Mouse (Mus musculus): ENCODE measurements at regions not wholly inside any gene's neighbourhood (a gene's known extent, or its start where the extent isn't known, plus 50 kb on each side); places are given as distances from the start of the nearest gene placed in this dataset.

DNA sequence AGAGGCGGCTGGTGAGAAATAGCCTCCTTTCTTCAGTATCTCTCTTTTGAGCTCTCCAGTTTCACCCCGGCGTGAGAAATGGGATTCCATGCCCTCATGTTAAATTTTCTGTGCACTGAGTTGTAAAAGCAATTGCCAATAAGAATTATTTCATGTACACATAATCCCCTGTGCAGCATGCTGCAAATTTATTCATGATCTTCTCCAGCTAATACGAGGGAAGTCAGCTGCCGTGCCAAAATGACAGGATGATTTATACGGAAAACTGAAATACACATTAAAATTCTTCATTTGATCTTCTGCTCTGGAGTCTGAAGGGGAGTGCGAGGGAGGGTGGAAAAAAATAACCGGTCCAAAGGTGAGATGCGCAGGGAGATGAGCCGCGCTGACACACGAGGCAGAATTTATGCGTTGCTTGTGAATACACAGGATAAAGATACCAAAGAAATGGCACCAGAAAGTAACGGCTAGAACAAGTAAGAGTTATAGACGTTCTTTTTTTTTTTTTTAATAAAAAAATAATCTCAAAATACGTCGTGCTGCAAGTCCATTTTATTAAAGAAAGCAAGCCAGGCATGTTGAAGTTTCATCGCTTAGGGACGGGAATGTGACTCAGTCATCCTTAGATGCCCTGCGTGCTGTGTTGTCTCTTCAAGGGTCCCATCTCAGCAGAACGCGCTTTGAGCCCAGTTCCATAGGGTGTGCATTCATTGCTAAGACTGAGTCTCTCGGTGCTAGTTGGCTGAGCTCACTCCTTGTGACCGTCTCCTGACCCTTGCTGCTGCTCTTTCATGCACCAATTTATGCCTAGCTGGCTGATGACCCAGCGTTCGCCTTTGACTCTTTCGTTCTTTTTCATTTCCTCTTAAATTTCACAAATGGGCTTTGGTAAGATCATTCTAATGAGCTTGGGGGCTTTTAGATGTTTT is 427.8 kb upstream of the Arglu1 start:
- no peaks in the 10 kb centered on the region for H3K4me1 ChIP-seq (ENCODE audit: control insufficient read depth, insufficient read depth, low read length)
- no peaks in the 10 kb centered on the region for H3K36me3 ChIP-seq (ENCODE audit: control insufficient read depth, insufficient read depth, low read length)
- H3K4me2 ChIP-seq (ENCODE audit: low read depth, low read length) = no peak overlapping the region
- WGBS = 70% methylated on average over 27 of the region's 27 CpGs
- no peak overlapping the region for H3K9ac ChIP-seq (ENCODE audit: low read length)
- H3K27ac ChIP-seq (ENCODE audit: low read length) = no peak overlapping the region
- H3K4me3 ChIP-seq (replicated peaks; ENCODE audit: low read length) = no peak overlapping the region
- no peaks in the 10 kb centered on the region for H3K9me3 ChIP-seq (replicated peaks; ENCODE audit: control insufficient read depth, low read length)
- H3K27me3 ChIP-seq (ENCODE audit: control insufficient read depth, insufficient read depth, low read length) = no peaks in the 10 kb centered on the region
- ATAC-seq (ENCODE audit: insufficient read depth, low FRiP score) = no peak

DNA sequence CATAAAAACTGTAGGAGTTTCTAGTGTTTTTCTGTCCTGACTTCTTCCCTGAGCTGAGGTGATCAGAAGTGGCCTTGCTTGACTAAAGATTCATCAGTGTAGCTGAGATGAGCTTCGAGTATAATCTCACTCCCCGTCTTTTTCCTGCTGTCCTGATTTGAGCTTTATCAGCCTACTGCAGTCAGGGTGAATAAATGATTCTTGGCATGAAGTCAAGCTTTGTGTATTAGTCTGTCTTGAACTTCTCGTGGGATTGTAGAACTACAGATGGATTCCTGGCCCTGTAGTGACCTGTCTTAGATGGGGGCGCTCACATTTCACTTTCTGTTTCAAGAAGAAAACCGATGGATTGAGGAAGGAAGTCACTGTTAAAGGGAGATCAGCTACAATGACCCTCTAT is 405.7 kb upstream of the Arglu1 start:
- WGBS = 37% methylated on average over 5 of the region's 5 CpGs
- Histone ChIP-seq H3K9me3 (replicated peaks; ENCODE audit: control insufficient read depth, low read length) (no peaks in the 10 kb centered on the region), H3K36me3 (ENCODE audit: control insufficient read depth, insufficient read depth, low read length) (no peaks in the 10 kb centered on the region), H3K9ac (ENCODE audit: low read length) (no peak overlapping the region), H3K4me3 (replicated peaks; ENCODE audit: low read length) (no peak overlapping the region), H3K27me3 (ENCODE audit: control insufficient read depth, insufficient read depth, low read length) (no peaks in the 10 kb centered on the region), H3K27ac (ENCODE audit: low read length) (no peak overlapping the region), H3K4me1 (ENCODE audit: control insufficient read depth, insufficient read depth, low read length) (0 out of 2 replicates have a peak, but pooled peaks cover 6% of the 10 kb centered on the region), H3K4me2 (ENCODE audit: low read depth, low read length) (no peak overlapping the region)
- ATAC-seq (ENCODE audit: insufficient read depth, low FRiP score) = no peak

DNA sequence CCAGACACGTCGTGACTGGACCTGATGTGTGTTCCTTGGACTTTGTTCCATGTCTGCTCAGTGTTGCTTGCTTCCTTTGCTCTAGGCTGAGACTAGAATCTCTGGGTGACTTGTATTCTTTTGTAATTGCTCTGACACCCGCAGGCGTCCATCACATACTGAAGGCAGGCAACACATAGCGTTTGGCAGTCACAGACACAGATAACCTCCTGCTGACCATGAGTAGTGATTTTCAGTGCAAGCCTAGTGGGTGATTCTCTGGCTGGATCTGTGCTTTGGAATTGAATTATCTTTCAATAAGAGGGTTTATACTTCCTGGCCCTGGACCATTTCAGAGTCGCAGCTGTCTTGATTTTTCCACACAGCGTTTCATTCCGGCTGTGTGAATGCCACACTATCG is 403.7 kb upstream of the Arglu1 start:
- H3K9me3 ChIP-seq (replicated peaks; ENCODE audit: control insufficient read depth, low read length) = no peaks in the 10 kb centered on the region
- no peak overlapping the region for H3K4me2 ChIP-seq (ENCODE audit: low read depth, low read length)
- H3K27ac ChIP-seq (ENCODE audit: low read length) = no peak overlapping the region
- no peak for ATAC-seq (ENCODE audit: insufficient read depth, low FRiP score)
- H3K36me3 ChIP-seq (ENCODE audit: control insufficient read depth, insufficient read depth, low read length) = no peaks in the 10 kb centered on the region
- H3K4me3 ChIP-seq (replicated peaks; ENCODE audit: low read length) = no peak overlapping the region
- H3K27me3 ChIP-seq (ENCODE audit: control insufficient read depth, insufficient read depth, low read length) = no peaks in the 10 kb centered on the region
- 0 out of 2 replicates have a peak, but pooled peaks cover 6% of the 10 kb centered on the region for H3K4me1 ChIP-seq (ENCODE audit: control insufficient read depth, insufficient read depth, low read length)
- no peak overlapping the region for H3K9ac ChIP-seq (ENCODE audit: low read length)
- WGBS = 51% methylated on average over 9 of the region's 9 CpGs

DNA sequence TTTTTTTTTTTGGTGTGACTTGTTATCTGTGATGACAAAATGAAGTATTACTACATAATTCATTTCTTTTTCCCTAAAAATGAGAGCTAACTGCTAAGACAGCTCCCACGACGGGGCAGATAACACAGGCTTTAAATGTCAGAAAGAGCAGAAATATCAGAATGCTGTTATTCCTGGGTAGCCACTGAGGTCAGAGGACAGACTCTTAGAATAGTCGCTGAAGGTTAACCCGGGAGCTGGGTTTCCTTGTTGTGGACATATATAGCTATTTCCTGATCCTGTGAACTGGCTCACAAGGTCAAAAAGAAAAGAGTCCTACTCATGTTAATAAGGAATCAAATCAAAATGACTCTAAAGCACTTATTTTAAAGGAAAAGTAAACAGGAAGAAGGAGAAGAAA is 403.0 kb upstream of the Arglu1 start:
- Histone ChIP-seq H3K4me1 (ENCODE audit: control insufficient read depth, insufficient read depth, low read length) (0 out of 2 replicates have a peak, but pooled peaks cover 6% of the 10 kb centered on the region), H3K4me3 (replicated peaks; ENCODE audit: low read length) (no peak overlapping the region), H3K27ac (ENCODE audit: low read length) (no peak overlapping the region), H3K27me3 (ENCODE audit: control insufficient read depth, insufficient read depth, low read length) (no peaks in the 10 kb centered on the region), H3K9ac (ENCODE audit: low read length) (no peak overlapping the region), H3K9me3 (replicated peaks; ENCODE audit: control insufficient read depth, low read length) (no peaks in the 10 kb centered on the region), H3K4me2 (ENCODE audit: low read depth, low read length) (no peak overlapping the region), H3K36me3 (ENCODE audit: control insufficient read depth, insufficient read depth, low read length) (no peaks in the 10 kb centered on the region)
- 48% methylated on average over 4 of the region's 4 CpGs for WGBS
- ATAC-seq (ENCODE audit: insufficient read depth, low FRiP score) = no peak

- Histone ChIP-seq H3K27ac (ENCODE audit: low read length) (no peak overlapping the region), H3K27me3 (ENCODE audit: control insufficient read depth, insufficient read depth, low read length) (no peaks in the 10 kb centered on the region), H3K4me2 (ENCODE audit: low read depth, low read length) (no peak overlapping the region), H3K36me3 (ENCODE audit: control insufficient read depth, insufficient read depth, low read length) (no peaks in the 10 kb centered on the region), H3K9ac (ENCODE audit: low read length) (no peak overlapping the region), H3K4me3 (replicated peaks; ENCODE audit: low read length) (no peak overlapping the region), H3K4me1 (ENCODE audit: control insufficient read depth, insufficient read depth, low read length) (peaks cover 16% of the 10 kb centered on the region; the same call in 1 of the 2 replicates), H3K9me3 (replicated peaks; ENCODE audit: control insufficient read depth, low read length) (no peaks in the 10 kb centered on the region)
- no peak for ATAC-seq (ENCODE audit: insufficient read depth, low FRiP score)
- 82% methylated on average over 4 of the region's 4 CpGs for WGBS
Observed at GRCm38 (mm10) chr8:9072724-9073123, 382.4 kb upstream of the Arglu1 start.

- Histone ChIP-seq H3K36me3 (ENCODE audit: control insufficient read depth, insufficient read depth, low read length) (no peaks in the 10 kb centered on the region), H3K4me2 (ENCODE audit: low read depth, low read length) (no peak overlapping the region), H3K9me3 (replicated peaks; ENCODE audit: control insufficient read depth, low read length) (no peaks in the 10 kb centered on the region), H3K4me1 (ENCODE audit: control insufficient read depth, insufficient read depth, low read length) (peaks cover 16% of the 10 kb centered on the region; the same call in 1 of the 2 replicates), H3K4me3 (replicated peaks; ENCODE audit: low read length) (no peak overlapping the region), H3K27me3 (ENCODE audit: control insufficient read depth, insufficient read depth, low read length) (no peaks in the 10 kb centered on the region), H3K27ac (ENCODE audit: low read length) (no peak overlapping the region), H3K9ac (ENCODE audit: low read length) (no peak overlapping the region)
- ATAC-seq (ENCODE audit: insufficient read depth, low FRiP score) = no peak
- 49% methylated on average over 11 of the region's 11 CpGs for WGBS
Observed at GRCm38 (mm10) chr8:9072286-9072685, 382.0 kb upstream of the Arglu1 start.

- H3K27ac ChIP-seq (ENCODE audit: low read length) = no peak overlapping the region
- H3K36me3 ChIP-seq (ENCODE audit: control insufficient read depth, insufficient read depth, low read length) = no peaks in the 10 kb centered on the region
- WGBS = 47% methylated on average over 6 of the region's 6 CpGs
- no peak for ATAC-seq (ENCODE audit: insufficient read depth, low FRiP score)
- H3K27me3 ChIP-seq (ENCODE audit: control insufficient read depth, insufficient read depth, low read length) = no peaks in the 10 kb centered on the region
- no peak overlapping the region for H3K4me2 ChIP-seq (ENCODE audit: low read depth, low read length)
- H3K9ac ChIP-seq (ENCODE audit: low read length) = no peak overlapping the region
- no peak overlapping the region for H3K4me3 ChIP-seq (replicated peaks; ENCODE audit: low read length)
- H3K9me3 ChIP-seq (replicated peaks; ENCODE audit: control insufficient read depth, low read length) = no peaks in the 10 kb centered on the region
- H3K4me1 ChIP-seq (ENCODE audit: control insufficient read depth, insufficient read depth, low read length) = peaks cover 16% of the 10 kb centered on the region; the same call in 1 of the 2 replicates
Observed at GRCm38 (mm10) chr8:9070953-9071352, 380.6 kb upstream of the Arglu1 start.

DNA sequence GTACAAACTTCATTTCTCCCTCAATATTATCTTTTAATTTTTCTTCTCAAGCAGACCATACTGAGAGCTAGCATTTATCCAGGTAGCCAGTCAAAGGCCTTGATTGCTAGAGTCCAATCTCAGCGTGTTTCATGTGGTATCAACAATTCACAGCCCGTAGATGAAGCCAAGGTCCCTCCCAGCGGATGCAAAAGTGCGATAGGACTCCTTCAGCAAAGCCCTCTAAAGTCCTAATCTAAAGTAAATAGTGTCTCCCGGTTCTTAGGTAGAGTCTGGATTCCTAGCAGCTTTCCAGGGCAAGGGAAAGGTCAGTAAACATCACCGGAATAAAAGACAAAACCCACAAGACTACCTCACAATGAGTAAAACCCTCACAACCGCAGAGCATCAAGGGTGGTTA is 379.5 kb upstream of the Arglu1 start:
- Histone ChIP-seq H3K27ac (ENCODE audit: low read length) (no peak overlapping the region), H3K9ac (ENCODE audit: low read length) (no peak overlapping the region), H3K4me2 (ENCODE audit: low read depth, low read length) (0 out of 2 replicates have a peak overlapping the region, but pooled peaks have one; percentile 3), H3K9me3 (replicated peaks; ENCODE audit: control insufficient read depth, low read length) (no peaks in the 10 kb centered on the region), H3K36me3 (ENCODE audit: control insufficient read depth, insufficient read depth, low read length) (no peaks in the 10 kb centered on the region), H3K27me3 (ENCODE audit: control insufficient read depth, insufficient read depth, low read length) (no peaks in the 10 kb centered on the region), H3K4me1 (ENCODE audit: control insufficient read depth, insufficient read depth, low read length) (peaks cover 16% of the 10 kb centered on the region; the same call in 1 of the 2 replicates), H3K4me3 (replicated peaks; ENCODE audit: low read length) (no peak overlapping the region)
- 42% methylated on average over 7 of the region's 7 CpGs for WGBS
- ATAC-seq (ENCODE audit: insufficient read depth, low FRiP score) = peak; percentile 44; the same call in 1 of the 2 replicates

- 36% methylated on average over 1 of the region's 1 CpGs for WGBS
- no peak overlapping the region for H3K27ac ChIP-seq (ENCODE audit: low read length)
- no peak for ATAC-seq (ENCODE audit: insufficient read depth, low FRiP score)
- H3K4me2 ChIP-seq (ENCODE audit: low read depth, low read length) = no peak overlapping the region
- no peaks in the 10 kb centered on the region for H3K27me3 ChIP-seq (ENCODE audit: control insufficient read depth, insufficient read depth, low read length)
- H3K36me3 ChIP-seq (ENCODE audit: control insufficient read depth, insufficient read depth, low read length) = no peaks in the 10 kb centered on the region
- no peaks in the 10 kb centered on the region for H3K9me3 ChIP-seq (replicated peaks; ENCODE audit: control insufficient read depth, low read length)
- no peak overlapping the region for H3K4me3 ChIP-seq (replicated peaks; ENCODE audit: low read length)
- H3K4me1 ChIP-seq (ENCODE audit: control insufficient read depth, insufficient read depth, low read length) = peaks cover 16% of the 10 kb centered on the region; the same call in 1 of the 2 replicates
- H3K9ac ChIP-seq (ENCODE audit: low read length) = no peak overlapping the region
Observed at GRCm38 (mm10) chr8:9067731-9068130, 377.4 kb upstream of the Arglu1 start.

Measured in stomach, embryonic 16.5 days (tissue).